Comparison of ENCODE assay signal across 19 mouse cellular contexts in genomic region chr6:47526446-47526845, GRCm38 (mm10).
DNase-seq lines count a peak whose midpoint lies in the region; ATAC-seq lines count a peak whose summit lies in the region.
"Had no signal": no experiment of that assay in that cellular context is flagged by ENCODE, and none has a peak within 500 bp of the region (broad histone marks: within the 10 kb centered on the region; RNA-seq: fewer than 3 reads in every experiment).

No protein-coding gene starts in this region.

- no peak overlapping the region for H3K4me3 ChIP-seq in hindbrain, embryonic 11.5 days (ENCODE audit: low read depth, low read length)
- H3K4me3 ChIP-seq in hindbrain, embryonic 10.5 days = no peak overlapping the region
- no peak overlapping the region for H3K4me3 ChIP-seq in limb, embryonic 13.5 days
- H3K4me3 ChIP-seq in limb, embryonic 10.5 days = no peak overlapping the region
- H3K4me3 ChIP-seq: gastrocnemius, adult 2 months; heart, embryonic 10.5 days; hindbrain, embryonic 12.5 days; intestine, embryonic 15.5 days; limb, embryonic 12.5 days; stomach, embryonic 15.5 days had no signal

- no peaks in the 10 kb centered on the region for H3K9me3 ChIP-seq in hindbrain, embryonic 11.5 days (ENCODE audit: control insufficient read depth, low read length)
- H3K9me3 ChIP-seq in hindbrain, embryonic 10.5 days = no peaks in the 10 kb centered on the region
- no peaks in the 10 kb centered on the region for H3K9me3 ChIP-seq in limb, embryonic 13.5 days
- H3K9me3 ChIP-seq in limb, embryonic 10.5 days (replicated peaks) = no peaks in the 10 kb centered on the region
- H3K9me3 ChIP-seq: heart, embryonic 10.5 days; hindbrain, embryonic 12.5 days; intestine, embryonic 15.5 days; limb, embryonic 12.5 days; stomach, embryonic 15.5 days had no signal

- H3K27me3 ChIP-seq in hindbrain, embryonic 11.5 days (ENCODE audit: control insufficient read depth, insufficient read depth, low read length) = no peaks in the 10 kb centered on the region
- no peaks in the 10 kb centered on the region for H3K27me3 ChIP-seq in hindbrain, embryonic 10.5 days (ENCODE audit: insufficient read depth, poor library complexity, severe bottlenecking)
- no peaks in the 10 kb centered on the region for H3K27me3 ChIP-seq in limb, embryonic 13.5 days
- no peaks in the 10 kb centered on the region for H3K27me3 ChIP-seq in limb, embryonic 10.5 days (ENCODE audit: low read depth, poor library complexity, severe bottlenecking)
- H3K27me3 ChIP-seq: hindbrain, embryonic 12.5 days; intestine, embryonic 15.5 days; limb, embryonic 12.5 days; stomach, embryonic 15.5 days had no signal

- no peak overlapping the region for H3K9ac ChIP-seq in hindbrain, embryonic 11.5 days (ENCODE audit: low read depth, low read length)
- no peak overlapping the region for H3K9ac ChIP-seq in limb, embryonic 13.5 days
- H3K9ac ChIP-seq: hindbrain, embryonic 12.5 days; intestine, embryonic 15.5 days; limb, embryonic 12.5 days; stomach, embryonic 15.5 days had no signal

- peaks cover 16% of the 10 kb centered on the region; the same call in 1 of the 2 replicates for H3K36me3 ChIP-seq in hindbrain, embryonic 11.5 days (ENCODE audit: control insufficient read depth, insufficient read depth, low read length)
- H3K36me3 ChIP-seq in hindbrain, embryonic 10.5 days = peaks cover 100% of the 10 kb centered on the region
- peaks cover 94% of the 10 kb centered on the region for H3K36me3 ChIP-seq in limb, embryonic 13.5 days
- H3K36me3 ChIP-seq in limb, embryonic 10.5 days = peaks cover 99% of the 10 kb centered on the region

- H3K27ac ChIP-seq in hindbrain, embryonic 11.5 days (ENCODE audit: low read depth, low read length) = no peak overlapping the region
- no peak overlapping the region for H3K27ac ChIP-seq in hindbrain, embryonic 10.5 days
- H3K27ac ChIP-seq in limb, embryonic 13.5 days = no peak overlapping the region
- H3K27ac ChIP-seq in limb, embryonic 10.5 days = no peak overlapping the region
- H3K27ac ChIP-seq: gastrocnemius, adult 2 months; heart, embryonic 10.5 days; hindbrain, embryonic 12.5 days; intestine, embryonic 15.5 days; limb, embryonic 12.5 days; stomach, embryonic 15.5 days had no signal

- WGBS in hindbrain, embryonic 11.5 days = 69% methylated on average over 4 of the region's 4 CpGs
- 76% methylated on average over 4 of the region's 4 CpGs for WGBS in hindbrain, embryonic 10.5 days
- 79% methylated on average over 4 of the region's 4 CpGs for WGBS in limb, embryonic 13.5 days
- WGBS in limb, embryonic 10.5 days = 81% methylated on average over 4 of the region's 4 CpGs

- ATAC-seq in hindbrain, embryonic 11.5 days (ENCODE audit: low FRiP score) = no peak
- peak; percentile 37; the same call in 1 of the 2 replicates for ATAC-seq in limb, embryonic 13.5 days (ENCODE audit: low FRiP score, low read depth)

- H3K4me2 ChIP-seq in hindbrain, embryonic 11.5 days (replicated peaks; ENCODE audit: low read depth, low read length) = no peak overlapping the region
- H3K4me2 ChIP-seq in limb, embryonic 13.5 days (replicated peaks) = no peak overlapping the region
- H3K4me2 ChIP-seq: hindbrain, embryonic 12.5 days; intestine, embryonic 15.5 days; limb, embryonic 12.5 days; stomach, embryonic 15.5 days had no signal

- peak; percentile 18 for DNase-seq in hindbrain, embryonic 11.5 days (ENCODE audit: low spot score)
- no peak for DNase-seq in hindbrain, embryonic 10.5 days (ENCODE audit: low spot score)
- DNase-seq in limb, embryonic 10.5 days (ENCODE audit: low spot score) = no peak
- DNase-seq in thymus, postnatal 14 days = peak; percentile 4
- no peak for DNase-seq in thymus, postnatal 4 days
- no peak for DNase-seq in c-Kit-positive CD71-positive TER-119-positive erythroid progenitor cells, embryonic 14.5 days (ENCODE audit: low spot score)
- DNase-seq: adrenal gland, postnatal 36 days; cerebellum, adult 18-20 months; cerebellum, postnatal 25 days; gastrocnemius, adult 2 months; lung, postnatal 10 days; retina, postnatal 1 day; thymus, adult 2 months had no signal

- no peaks in the 10 kb centered on the region for H3K4me1 ChIP-seq in hindbrain, embryonic 11.5 days (replicated peaks; ENCODE audit: control insufficient read depth, insufficient read depth, low read length)
- H3K4me1 ChIP-seq in hindbrain, embryonic 10.5 days (replicated peaks) = no peaks in the 10 kb centered on the region
- no peaks in the 10 kb centered on the region for H3K4me1 ChIP-seq in limb, embryonic 13.5 days
- no peaks in the 10 kb centered on the region for H3K4me1 ChIP-seq in limb, embryonic 10.5 days
- H3K4me1 ChIP-seq: heart, embryonic 10.5 days; hindbrain, embryonic 12.5 days; intestine, embryonic 15.5 days; limb, embryonic 12.5 days; stomach, embryonic 15.5 days had no signal

Comparison
In these comparisons a context has a peak if more than half of its experiments do, and no peak if none do; other contexts are left out.
1. DNase-seq: peak in hindbrain, embryonic 11.5 days (single experiment) and thymus, postnatal 14 days (single experiment); none in hindbrain, embryonic 10.5 days (single experiment), limb, embryonic 10.5 days (single experiment), thymus, postnatal 4 days (single experiment) and c-Kit-positive CD71-positive TER-119-positive erythroid progenitor cells, embryonic 14.5 days (single experiment).